Mouse (Mus musculus) limb, embryonic 10.5 days (tissue): ENCODE results near the gene Gm20661. TPM values are rescaled to one million over a fixed set of nuclear protein-coding genes. Genes with fewer than 3 reads are reported as not detected.

ENCODE experiments used
- DNase-seq: peaks from one replicate; pipeline ENCODE4 v3.0.0-alpha.2; 2017; ENCODE audit warnings: low spot score
- H3K27ac ChIP-seq: fragments of 300-500 bp; sonication (generic); 2 replicates; pipeline ENCODE4 v1.5.1; 2016; ENCODE audit warnings: mild to moderate bottlenecking
- H3K27me3 ChIP-seq: fragments of 300-500 bp; sonication (generic); 2 replicates; pipeline ENCODE4 v1.6.1; 2016; ENCODE audit warnings: low read depth, mild to moderate bottlenecking; ENCODE audit not compliant: poor library complexity, severe bottlenecking
- H3K36me3 ChIP-seq: fragments of 300-500 bp; sonication (generic); 2 replicates; pipeline ENCODE4 v1.6.1; 2016; ENCODE audit warnings: mild to moderate bottlenecking, moderate library complexity
- H3K4me1 ChIP-seq: fragments of 300-500 bp; sonication (generic); 2 replicates; pipeline ENCODE4 v1.6.1; 2016
- H3K4me3 ChIP-seq: fragments of 300-500 bp; sonication (generic); 2 replicates; pipeline ENCODE4 v1.5.1; 2016; ENCODE audit warnings: mild to moderate bottlenecking, moderate library complexity
- H3K9me3 ChIP-seq: fragments of 300-500 bp; sonication (generic); replicated peaks from 2 replicates; pipeline ENCODE4 v1.6.1; 2016; ENCODE audit warnings: mild to moderate bottlenecking
- WGBS: fragments of 180-500 bp; shearing (Covaris S2); methylation state at CpG from one replicate; pipeline ENCODE4 v1.1.7; 2016; 5-methylcytosine and 5-hydroxymethylcytosine counted together
- polyA plus RNA-seq: library from polyadenylated mRNA; unstranded; fragments of >200 nt; fragmentation: Nextera tagmentation; extraction: Ambion mirVana; gene quantifications from 2 replicates; pipeline ENCODE4 v1.2.1, GENCODE M21; 2016

The Gm20661 gene
- 3.5 and 6.2 TPM in 2 replicates for polyA plus RNA-seq

DNA sequence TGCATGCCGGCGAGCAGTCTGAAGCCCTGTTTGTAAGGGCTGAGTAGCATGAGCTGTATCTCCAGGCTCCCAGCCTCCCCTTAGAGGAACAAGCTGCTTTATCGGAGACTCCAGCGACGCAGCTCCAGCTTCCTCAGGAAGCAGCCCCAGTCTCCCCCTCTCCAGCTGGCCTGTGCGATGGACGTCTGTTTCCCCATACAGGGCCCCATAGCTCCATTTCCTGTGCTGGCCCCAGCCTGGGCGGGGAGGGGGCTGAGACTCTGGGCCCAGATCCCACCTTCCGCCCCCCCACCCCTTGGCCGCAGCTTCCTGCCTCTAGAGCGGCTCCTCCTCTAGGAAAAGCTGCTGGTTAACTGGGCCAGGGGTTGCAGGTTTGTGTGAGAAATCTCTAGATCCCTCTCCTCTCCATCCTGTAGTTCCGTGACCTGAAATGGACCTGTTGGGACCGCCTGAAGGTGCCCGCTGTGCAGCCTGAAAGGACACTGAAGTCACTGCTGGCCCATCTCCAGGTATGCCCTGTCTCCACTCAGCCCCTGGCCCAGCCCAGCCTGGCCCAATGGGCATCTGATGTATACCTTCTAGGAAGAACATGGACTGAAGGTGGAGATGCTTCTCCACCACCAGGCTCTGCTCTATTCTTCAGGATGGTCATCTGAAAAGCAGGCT is at the start of gene Gm20661:
Gene Gm20661 (plus strand): TSS at position 378 of the 666 bp plus-strand sequence.
- DNase-seq: peak; percentile 93
- 16% methylated on average over 14 of the region's 14 CpGs for WGBS
- Histone ChIP-seq H3K36me3 (peaks cover 40% of the 10 kb centered on the region), H3K9me3 (no peaks in the 10 kb centered on the region), H3K27me3 (no peaks in the 10 kb centered on the region), H3K4me1 (peaks cover 83% of the 10 kb centered on the region), H3K27ac (peak within 1 kb of the TSS; percentile 98), H3K4me3 (peak within 1 kb of the TSS; percentile 83)

DNA sequence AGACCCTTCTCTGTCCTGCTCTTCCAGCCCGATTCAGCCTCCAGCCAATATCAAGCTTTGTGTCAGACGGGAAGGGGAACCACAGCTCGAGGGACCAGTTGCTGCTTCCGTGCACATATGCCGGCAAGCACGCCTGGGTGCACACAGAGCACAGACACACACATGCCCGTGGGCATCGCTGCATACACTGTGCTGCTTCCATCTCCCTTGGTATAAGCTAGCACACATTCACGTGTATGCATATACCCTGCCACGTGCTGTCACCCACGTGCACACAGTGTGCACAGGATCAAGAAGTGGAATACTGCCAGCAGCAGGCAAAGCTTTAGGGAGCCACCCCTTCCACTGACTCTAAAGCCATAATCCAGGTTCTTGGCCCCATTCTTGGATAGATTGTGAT is 48.7 kb upstream of the Gm20661 start:
- 93% methylated on average over 11 of the region's 11 CpGs for WGBS
- H3K4me3 ChIP-seq: no peak overlapping the region
- H3K9me3 ChIP-seq: no peaks in the 10 kb centered on the region
- no peaks in the 10 kb centered on the region for H3K36me3 ChIP-seq
- no peak overlapping the region for H3K27ac ChIP-seq
- peaks cover 45% of the 10 kb centered on the region for H3K27me3 ChIP-seq
- H3K4me1 ChIP-seq: peaks cover 40% of the 10 kb centered on the region
- DNase-seq: no peak

DNA sequence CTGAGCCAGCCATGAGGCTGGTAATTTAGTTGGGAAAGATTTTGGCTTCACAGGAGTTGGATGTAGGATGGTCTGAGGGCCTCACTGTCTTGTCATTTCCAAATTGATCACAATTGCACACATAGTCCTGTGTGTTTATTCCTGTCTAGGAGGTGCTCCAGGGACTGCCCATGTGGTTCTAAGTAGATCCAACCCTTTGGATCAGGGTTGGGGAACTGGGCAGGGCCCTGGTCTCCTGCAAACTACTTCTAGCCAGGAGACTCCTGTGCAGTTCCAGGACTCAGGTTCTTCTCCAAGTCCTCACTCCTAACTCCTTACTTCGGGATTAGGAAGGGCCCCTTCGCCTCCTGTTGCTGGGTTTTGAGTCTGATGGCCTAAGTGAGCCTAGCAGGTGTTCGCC is 47.5 kb upstream of the Gm20661 start, which contains the start of gene Camkv:
Gene Camkv (plus strand): TSS at position 301 of the 400 bp plus-strand sequence.
- H3K4me1 ChIP-seq: peaks cover 43% of the 10 kb centered on the region
- no peaks in the 10 kb centered on the region for H3K36me3 ChIP-seq
- peak within 1 kb of the TSS; percentile 68 for H3K4me3 ChIP-seq
- DNase-seq: no peak
- no peaks in the 10 kb centered on the region for H3K9me3 ChIP-seq
- peaks cover 45% of the 10 kb centered on the region for H3K27me3 ChIP-seq
- peak within 1 kb of the TSS; percentile 83 for H3K27ac ChIP-seq
- 14% methylated on average over 3 of the region's 3 CpGs for WGBS

DNA sequence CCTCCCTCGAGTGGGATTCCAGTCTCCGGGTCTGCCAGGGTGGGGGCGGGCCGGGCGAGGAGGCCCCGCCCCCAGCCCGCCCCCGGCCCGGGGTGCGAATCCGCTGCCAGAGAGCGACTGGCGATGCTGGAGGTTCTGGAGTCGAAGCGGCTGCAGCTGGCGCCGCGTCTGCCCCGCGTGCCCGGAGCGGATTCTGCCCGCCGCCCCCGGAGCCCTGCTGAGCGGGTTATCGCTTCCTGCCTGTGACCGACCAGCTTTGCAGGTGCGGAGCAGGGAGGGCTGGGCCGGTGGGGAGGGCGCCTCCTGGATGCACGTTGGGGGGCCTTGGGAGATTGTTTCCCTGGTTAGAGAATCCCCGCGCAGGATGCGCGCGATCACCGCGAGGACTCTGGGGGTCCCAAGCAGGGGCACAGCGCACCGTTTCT is 47.1 kb upstream of the Gm20661 start:
- Histone ChIP-seq H3K4me1 (peaks cover 45% of the 10 kb centered on the region), H3K36me3 (no peaks in the 10 kb centered on the region), H3K27ac (peak overlapping the region; percentile 83), H3K9me3 (no peaks in the 10 kb centered on the region), H3K27me3 (peaks cover 45% of the 10 kb centered on the region), H3K4me3 (peak overlapping the region; percentile 68)
- peak; percentile 81 for DNase-seq
- WGBS: under 1% methylated on average over 41 of the region's 41 CpGs

DNA sequence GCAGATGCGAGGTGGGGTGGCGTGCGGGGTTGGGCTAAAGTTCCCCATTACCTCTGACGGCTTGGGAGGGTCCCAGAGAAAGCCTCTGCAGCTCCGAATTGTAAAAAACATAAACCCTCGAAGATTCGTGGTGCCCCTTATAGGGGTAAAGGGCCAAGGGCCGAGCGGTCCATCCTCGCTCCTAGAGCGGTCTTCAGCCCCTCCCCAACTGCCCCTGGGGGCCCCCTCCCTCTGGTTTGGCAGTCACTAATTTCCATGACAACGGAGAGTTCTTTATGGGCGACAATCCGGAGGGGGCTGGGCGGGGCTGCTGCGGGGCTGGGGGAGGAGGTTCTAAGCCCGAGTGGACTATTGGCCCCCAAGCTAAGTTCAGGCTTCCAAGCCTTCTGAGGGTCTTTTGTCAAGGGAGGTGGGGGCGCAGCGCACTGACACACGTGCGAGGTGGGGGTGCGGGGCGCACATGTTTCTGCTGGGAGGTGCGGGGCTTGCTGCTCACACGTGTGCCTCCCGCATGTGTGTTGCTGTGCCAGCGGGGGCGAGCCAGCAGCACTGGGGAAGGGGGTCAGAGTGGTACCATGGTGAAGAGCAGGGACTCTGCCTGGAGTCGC is 46.5 kb upstream of the Gm20661 start:
- no peaks in the 10 kb centered on the region for H3K36me3 ChIP-seq
- H3K4me3 ChIP-seq: peak overlapping the region; percentile 68
- H3K9me3 ChIP-seq: no peaks in the 10 kb centered on the region
- peak overlapping the region; percentile 83 for H3K27ac ChIP-seq
- peaks cover 45% of the 10 kb centered on the region for H3K27me3 ChIP-seq
- DNase-seq: peak; percentile 59
- H3K4me1 ChIP-seq: peaks cover 45% of the 10 kb centered on the region
- WGBS: under 1% methylated on average over 29 of the region's 29 CpGs

DNA sequence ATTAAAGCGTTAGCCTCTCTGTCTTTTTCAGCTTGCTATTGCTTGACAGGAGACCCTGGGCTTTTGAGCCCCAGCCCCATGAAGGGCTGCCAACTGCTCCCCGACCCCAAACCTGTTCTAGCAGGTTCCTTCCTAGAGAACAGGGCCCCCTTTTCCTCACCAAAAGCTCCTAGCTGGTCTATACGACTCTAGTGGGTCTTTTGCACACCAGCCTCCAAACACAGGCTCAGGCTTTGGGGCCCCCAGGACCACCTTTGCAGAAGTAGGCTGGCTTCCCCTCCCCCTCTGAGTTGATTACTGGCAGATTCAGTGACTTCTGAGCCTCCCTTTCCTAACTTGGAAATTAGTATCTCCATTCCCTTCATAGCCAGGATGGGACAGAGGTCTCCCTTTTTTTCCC is 46.0 kb upstream of the Gm20661 start:
- H3K27me3 ChIP-seq: peaks cover 45% of the 10 kb centered on the region
- 11% methylated on average over 3 of the region's 3 CpGs for WGBS

DNA sequence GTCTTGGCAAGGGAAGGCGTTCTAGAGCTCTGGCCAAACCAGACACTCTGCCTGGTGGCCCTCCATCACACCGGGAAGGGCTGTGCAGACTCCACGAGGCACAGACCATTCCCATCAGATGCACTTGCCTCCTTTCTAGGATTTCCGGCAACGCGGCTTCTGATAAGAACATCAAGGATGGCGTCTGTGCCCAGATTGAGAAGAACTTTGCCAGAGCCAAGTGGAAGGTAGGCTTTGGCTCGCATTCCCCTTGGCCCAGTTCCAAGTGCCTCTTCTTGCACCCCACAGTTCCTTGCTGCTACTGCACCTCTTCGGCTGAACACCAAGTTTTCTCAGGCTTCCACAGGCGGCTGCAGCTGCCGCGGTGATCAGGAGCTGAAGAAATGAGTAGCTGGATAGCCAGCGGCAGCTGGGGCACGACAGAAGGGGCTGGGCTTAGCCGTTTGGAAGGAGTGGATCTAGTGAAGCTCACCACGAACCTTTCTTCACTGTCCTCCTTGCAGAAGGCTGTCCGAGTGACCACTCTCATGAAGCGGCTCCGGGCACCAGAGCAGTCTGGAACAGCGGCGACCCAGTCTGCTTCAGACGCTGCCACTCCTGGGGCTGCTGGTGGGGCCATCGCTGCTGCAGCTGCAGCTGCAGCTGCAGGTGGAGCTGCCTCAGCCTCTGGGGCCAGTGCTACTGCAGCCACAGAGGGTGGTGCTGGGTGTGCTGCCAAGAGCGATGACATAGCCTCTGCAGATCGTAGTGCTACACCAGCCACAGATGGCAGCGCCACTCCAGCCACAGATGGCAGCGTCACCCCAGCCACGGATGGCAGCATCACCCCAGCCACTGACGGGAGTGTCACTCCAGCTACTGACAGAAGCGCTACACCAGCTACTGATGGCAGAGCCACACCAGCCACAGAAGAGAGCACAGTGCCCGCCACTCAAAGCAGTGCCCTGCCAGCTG is 35.3 kb upstream of the Gm20661 start:
- Histone ChIP-seq H3K27me3 (no peaks in the 10 kb centered on the region), H3K9me3 (no peaks in the 10 kb centered on the region), H3K36me3 (peaks cover 18% of the 10 kb centered on the region), H3K4me1 (peaks cover 21% of the 10 kb centered on the region), H3K4me3 (no peak overlapping the region), H3K27ac (no peak overlapping the region)
- 92% methylated on average over 31 of the region's 31 CpGs for WGBS
- no peak for DNase-seq

More for the DNA sequence above, 46.0 kb upstream of the Gm20661 start:
- H3K27ac ChIP-seq: peak overlapping the region; percentile 83
- H3K4me1 ChIP-seq: peaks cover 44% of the 10 kb centered on the region
- peak; percentile 40 for DNase-seq
- H3K9me3 ChIP-seq: no peaks in the 10 kb centered on the region
- H3K4me3 ChIP-seq: peak overlapping the region; percentile 68
- no peaks in the 10 kb centered on the region for H3K36me3 ChIP-seq

DNA sequence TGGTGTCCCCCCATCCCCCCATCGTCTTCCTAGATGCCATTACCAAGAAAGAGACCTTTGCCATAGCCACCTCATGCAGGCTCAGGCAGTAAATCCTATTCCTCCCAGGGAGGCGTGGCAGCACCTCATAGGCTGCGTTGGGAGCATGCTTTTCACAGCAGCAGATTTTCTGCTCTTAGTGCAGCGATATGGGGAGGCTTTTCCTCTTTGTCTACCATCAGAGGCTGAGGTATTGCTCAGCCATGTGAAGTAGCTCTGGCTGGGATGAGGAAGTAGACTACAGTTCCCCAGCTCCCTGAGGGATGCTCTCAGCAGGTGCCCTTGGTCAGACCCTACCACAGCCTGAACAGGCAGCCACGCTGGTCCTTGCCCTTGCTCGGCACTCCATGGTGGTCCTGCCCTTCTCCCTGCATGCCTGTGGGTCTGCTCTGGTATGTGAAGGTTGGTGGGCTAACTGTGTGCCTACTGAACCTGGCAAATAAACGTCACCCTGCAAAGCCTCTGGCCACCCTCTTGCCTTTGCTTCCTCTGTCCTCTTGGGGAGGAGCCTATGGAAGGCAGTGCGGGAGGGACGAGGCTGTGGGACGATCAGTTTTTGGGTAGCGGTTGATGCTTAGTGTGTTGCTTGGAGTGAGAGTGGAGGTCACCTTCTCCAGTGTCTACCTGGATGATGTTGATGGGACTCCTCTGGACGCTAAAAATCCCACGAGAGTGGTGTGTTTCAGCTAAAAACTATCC is 33.5 kb upstream of the Gm20661 start:
- H3K36me3 ChIP-seq: peaks cover 18% of the 10 kb centered on the region
- peak overlapping the region; percentile 42; the same call in 1 of the 2 replicates for H3K27ac ChIP-seq
- no peak overlapping the region for H3K4me3 ChIP-seq
- H3K4me1 ChIP-seq: peaks cover 21% of the 10 kb centered on the region
- no peaks in the 10 kb centered on the region for H3K27me3 ChIP-seq
- H3K9me3 ChIP-seq: no peaks in the 10 kb centered on the region
- 83% methylated on average over 13 of the region's 13 CpGs for WGBS
- no peak for DNase-seq

DNA sequence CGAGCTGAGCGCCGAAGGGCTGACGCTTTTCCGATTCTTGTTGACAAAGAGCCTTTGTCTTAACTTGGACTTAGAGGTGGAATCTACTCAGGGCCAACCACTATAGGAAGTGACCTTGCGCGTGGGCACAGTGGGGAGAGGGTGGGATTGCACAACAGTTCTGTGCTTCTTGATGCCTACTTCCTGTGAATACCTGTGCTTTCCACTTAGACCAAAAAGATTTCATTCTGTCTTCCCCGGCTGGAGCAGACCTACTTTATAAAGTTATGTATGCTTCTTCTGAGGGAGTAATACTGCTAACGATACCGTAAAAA is 33.0 kb upstream of the Gm20661 start, which contains the start of gene Traip:
Gene Traip (plus strand): TSS at position 215 of the 314 bp plus-strand sequence.
- WGBS: 93% methylated on average over 10 of the region's 10 CpGs
- H3K27ac ChIP-seq: peak within 1 kb of the TSS; percentile 85

DNA sequence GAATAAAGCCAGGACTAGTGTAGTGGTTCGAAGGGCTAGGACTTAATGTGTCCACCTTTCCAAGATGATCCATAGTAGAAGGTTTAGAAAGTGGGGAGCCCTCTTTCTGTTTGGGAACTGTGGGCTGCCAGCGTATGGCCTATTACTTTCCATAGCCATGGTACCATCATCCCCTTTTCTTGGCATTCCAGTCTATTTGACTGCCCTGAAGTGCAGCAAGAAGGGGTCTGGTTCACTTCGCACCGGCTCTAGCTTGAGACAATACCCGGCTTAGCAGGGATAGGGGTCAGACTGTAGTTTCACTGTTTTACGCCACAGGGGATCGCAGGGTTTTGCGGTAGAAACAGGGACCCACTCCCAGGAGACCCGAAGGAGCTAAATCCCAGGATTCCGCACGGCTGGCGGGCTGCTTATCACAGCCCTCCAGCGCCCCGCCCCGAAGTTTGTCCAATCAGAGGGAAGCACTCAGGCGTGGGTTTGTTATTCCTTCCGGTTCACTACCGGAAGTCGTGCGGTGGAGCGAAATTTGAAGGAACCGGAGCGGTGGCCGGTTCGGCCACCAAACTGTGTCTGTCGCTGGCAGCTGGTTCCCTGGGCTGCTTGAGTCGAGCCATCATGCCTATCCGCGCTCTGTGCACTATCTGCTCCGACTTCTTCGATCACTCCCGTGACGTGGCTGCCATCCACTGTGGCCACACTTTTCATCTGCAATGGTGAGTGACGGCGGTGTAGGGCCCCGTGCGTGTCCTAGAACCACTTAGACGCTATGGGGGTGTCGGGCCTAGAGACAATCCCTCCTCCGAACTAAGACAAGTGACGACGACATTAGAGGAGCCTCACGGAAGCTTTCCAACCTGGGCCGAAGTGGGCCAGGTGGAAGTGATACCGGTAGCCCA is 32.1 kb upstream of the Gm20661 start:
- H3K27me3 ChIP-seq: no peaks in the 10 kb centered on the region
- no peaks in the 10 kb centered on the region for H3K9me3 ChIP-seq
- peak; percentile 94 for DNase-seq
- 13% methylated on average over 45 of the region's 45 CpGs for whole genome bisulfite sequencing
- peak overlapping the region; percentile 70 for H3K4me3 ChIP-seq
- H3K36me3 ChIP-seq: peaks cover 23% of the 10 kb centered on the region
- H3K4me1 ChIP-seq: peaks cover 21% of the 10 kb centered on the region
- H3K27ac ChIP-seq: peak overlapping the region; percentile 85

More for the DNA sequence above, 33.0 kb upstream of the Gm20661 start, which contains the start of gene Traip:
- Histone ChIP-seq H3K4me3 (peak within 1 kb of the TSS; percentile 70), H3K9me3 (no peaks in the 10 kb centered on the region), H3K4me1 (peaks cover 21% of the 10 kb centered on the region), H3K36me3 (peaks cover 18% of the 10 kb centered on the region), H3K27me3 (no peaks in the 10 kb centered on the region)
- DNase-seq: no peak

DNA sequence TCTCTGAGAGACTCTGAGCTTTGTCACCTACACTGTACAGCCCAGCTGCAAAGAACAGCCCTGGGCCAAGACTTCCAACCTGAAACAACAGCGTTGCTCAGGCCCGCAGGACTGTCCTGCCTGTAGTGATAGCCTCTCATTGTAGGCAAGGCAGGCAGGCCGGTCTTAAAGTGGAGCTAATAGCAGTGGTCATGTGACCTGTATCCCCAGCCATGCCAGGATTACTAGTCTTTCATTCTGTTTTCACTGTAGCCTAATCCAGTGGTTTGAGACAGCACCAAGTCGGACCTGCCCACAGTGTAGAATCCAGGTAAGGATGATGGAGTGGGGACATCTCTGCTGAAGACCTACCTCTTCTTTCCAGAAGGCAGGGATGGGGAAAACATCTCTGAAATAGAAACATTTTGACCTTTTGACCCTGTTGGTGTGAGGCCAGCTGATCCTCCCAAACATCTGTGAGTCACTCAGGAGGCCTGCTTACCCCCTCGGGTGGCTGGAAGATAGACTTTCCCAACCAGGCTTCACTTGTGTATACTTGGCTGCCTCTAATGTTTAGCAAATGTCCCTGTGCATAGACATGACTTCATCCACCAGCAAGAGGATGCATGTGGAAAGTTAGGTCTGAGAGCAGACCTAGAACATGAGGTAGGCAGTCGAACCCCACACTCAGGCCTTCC is 27.1 kb upstream of the Gm20661 start:
- DNase-seq: no peak
- 80% methylated on average over 6 of the region's 6 CpGs for WGBS
- Histone ChIP-seq H3K36me3 (peaks cover 56% of the 10 kb centered on the region), H3K4me1 (peaks cover 20% of the 10 kb centered on the region), H3K4me3 (no peak overlapping the region), H3K9me3 (no peaks in the 10 kb centered on the region), H3K27ac (no peak overlapping the region), H3K27me3 (no peaks in the 10 kb centered on the region)
